Mouse (Mus musculus) lung, adult 2 months (tissue): Measurements from ENCODE around the gene 1500015O10Rik.

ENCODE experiments used
- CTCF ChIP-seq: fragments of 200-500 bp; IDR thresholded peaks from 2 replicates; pipeline ENCODE4 v1.5.1; 2011; ENCODE audit warnings: mild to moderate bottlenecking, low read length, control low read depth; ENCODE audit not compliant: insufficient read depth
- POLR2A ChIP-seq: fragments of 200-500 bp; IDR thresholded peaks from 2 replicates; pipeline ENCODE4 v1.6.1; 2011; ENCODE audit warnings: low read depth, mild to moderate bottlenecking, control low read depth, low read length, borderline replicate concordance; ENCODE audit errors: extremely low read depth

- TF ChIP-seq POLR2A (no peak), CTCF (no peak)
Measured at GRCm38 (mm10) chr1:43786711-43787110, 56.3 kb downstream of the 1500015O10Rik start.
